Mouse (Mus musculus) forebrain, embryonic 11.5 days (tissue): ENCODE measurements around the gene 4930407I10Rik. TPM values are rescaled to one million over a fixed set of nuclear protein-coding genes. Genes with fewer than 3 reads are reported as not detected.

Experiments
- polyA plus RNA-seq: library from polyadenylated mRNA; unstranded; fragments of >200 nt; fragmentation: Nextera tagmentation; extraction: Ambion mirVana; gene quantifications from 2 replicates; pipeline ENCODE4 v1.2.1, GENCODE M21; 2014

4930407I10Rik gene
- polyA plus RNA-seq, 1 experiment from 2014 or later: not detected

Other genes with a start within 250 kb of the 4930407I10Rik start
- 22.1 and 23.6 TPM in 2 replicates for gene Tob2, start 200.4 kb upstream of the 4930407I10Rik start, polyA plus RNA-seq
- 186 and 216 TPM in 2 replicates for gene Phf5a, start 187.2 kb upstream of the 4930407I10Rik start, polyA plus RNA-seq
- 169 and 171 TPM in 2 replicates for gene Aco2, start 186.8 kb upstream of the 4930407I10Rik start, polyA plus RNA-seq
- gene Polr3h, start 132.9 kb upstream of the 4930407I10Rik start, polyA plus RNA-seq: 65.1 and 80.5 TPM in 2 replicates
- 16.6 and 20.1 TPM in 2 replicates for gene Csdc2, start 122.4 kb upstream of the 4930407I10Rik start, polyA plus RNA-seq
- gene Pmm1, start 98.2 kb upstream of the 4930407I10Rik start, polyA plus RNA-seq: 35.1 and 36.9 TPM in 2 replicates
- not detected in 2 replicates for gene 1700029P11Rik, start 78.6 kb upstream of the 4930407I10Rik start, polyA plus RNA-seq
- 72.9 and 80.6 TPM in 2 replicates for gene Xrcc6, start 71.3 kb upstream of the 4930407I10Rik start, polyA plus RNA-seq
- 40.3 and 45.1 TPM in 2 replicates for gene Desi1, start 25.3 kb upstream of the 4930407I10Rik start, polyA plus RNA-seq
- 289 and 308 TPM in 2 replicates for gene Snu13, start 11.6 kb upstream of the 4930407I10Rik start, polyA plus RNA-seq
- not detected in 2 replicates for gene Mei1, start 10.8 kb downstream of the 4930407I10Rik start, polyA plus RNA-seq
- 23.6 and 25.5 TPM in 2 replicates for gene Ccdc134, start 68.8 kb downstream of the 4930407I10Rik start, polyA plus RNA-seq
- 209 and 216 TPM in 2 replicates for gene Srebf2, start 88.0 kb downstream of the 4930407I10Rik start, polyA plus RNA-seq
- 0.87 and 1.2 TPM in 2 replicates for gene Shisa8, start 153.7 kb downstream of the 4930407I10Rik start, polyA plus RNA-seq
- gene Tnfrsf13c, start 165.2 kb downstream of the 4930407I10Rik start, polyA plus RNA-seq: 0.35 and 0.64 TPM in 2 replicates
- gene Cenpm, start 185.6 kb downstream of the 4930407I10Rik start, polyA plus RNA-seq: 91.6 and 100 TPM in 2 replicates
- gene 1500009C09Rik, start 193.2 kb downstream of the 4930407I10Rik start, polyA plus RNA-seq: 2.2 and 2.4 TPM in 2 replicates
- gene Sept3, start 215.7 kb downstream of the 4930407I10Rik start, polyA plus RNA-seq: 157 and 162 TPM in 2 replicates
- 0.19 TPM in 1 of 2 replicates, not detected in the other for gene Wbp2nl, start 239.8 kb downstream of the 4930407I10Rik start, polyA plus RNA-seq